Mouse (Mus musculus) kidney, embryonic 16.5 days (tissue): ENCODE results near the gene Eya2. TPM values are rescaled to one million over a fixed set of nuclear protein-coding genes. Genes with fewer than 3 reads are reported as not detected.

Source experiments
- ATAC-seq: fragments of 200-750 bp; cut with Nextera tagmentation; 2 replicates; pipeline ENCODE4 v1.8.0; 2017; ENCODE audit warnings: moderate TSS enrichment; ENCODE audit not compliant: low FRiP score, low TSS enrichment
- H3K27ac ChIP-seq: fragments of 300-500 bp; sonication (generic); 2 replicates; pipeline ENCODE4 v1.5.1; 2014; ENCODE audit warnings: low read length
- H3K27me3 ChIP-seq: fragments of 300-500 bp; sonication (generic); 2 replicates; pipeline ENCODE4 v1.6.1; 2014; ENCODE audit warnings: low read length, control low read depth, mixed read lengths; ENCODE audit not compliant: insufficient read depth
- H3K36me3 ChIP-seq: fragments of 300-500 bp; sonication (generic); 2 replicates; pipeline ENCODE4 v1.6.1; 2014; ENCODE audit warnings: low read length, control low read depth, mixed read lengths; ENCODE audit not compliant: insufficient read depth
- H3K4me1 ChIP-seq: fragments of 300-500 bp; sonication (generic); 2 replicates; pipeline ENCODE4 v1.6.1; 2014; ENCODE audit warnings: low read length, control low read depth, mixed read lengths; ENCODE audit not compliant: insufficient read depth
- H3K4me2 ChIP-seq: fragments of 300-500 bp; sonication (generic); replicated peaks from 2 replicates; pipeline ENCODE4 v1.6.1; 2014; ENCODE audit warnings: low read depth, low read length
- H3K4me3 ChIP-seq: fragments of 300-500 bp; sonication (generic); 2 replicates; pipeline ENCODE4 v1.5.1; 2014; ENCODE audit warnings: mild to moderate bottlenecking, low read length
- H3K9ac ChIP-seq: fragments of 300-500 bp; sonication (generic); replicated peaks from 2 replicates; pipeline ENCODE4 v1.6.1; 2014; ENCODE audit warnings: low read length
- H3K9me3 ChIP-seq: fragments of 300-500 bp; sonication (generic); 2 replicates; pipeline ENCODE4 v1.6.1; 2016; ENCODE audit warnings: low read length, control low read depth
- WGBS: fragments of 180-500 bp; shearing (Covaris S2); extraction: QIAGEN DNeasy Blood & Tissue Kit; methylation state at CpG from one replicate; pipeline ENCODE4 v1.1.7; 2014; 5-methylcytosine and 5-hydroxymethylcytosine counted together
- polyA plus RNA-seq: library from polyadenylated mRNA; unstranded; fragments of >200 nt; fragmentation: Nextera tagmentation; extraction: Ambion mirVana; gene quantifications from 2 replicates; pipeline ENCODE4 v1.2.1, GENCODE M21; 2015

The Eya2 gene
- polyA plus RNA-seq, 1 experiment from 2014 or later: 6.8 TPM

DNA sequence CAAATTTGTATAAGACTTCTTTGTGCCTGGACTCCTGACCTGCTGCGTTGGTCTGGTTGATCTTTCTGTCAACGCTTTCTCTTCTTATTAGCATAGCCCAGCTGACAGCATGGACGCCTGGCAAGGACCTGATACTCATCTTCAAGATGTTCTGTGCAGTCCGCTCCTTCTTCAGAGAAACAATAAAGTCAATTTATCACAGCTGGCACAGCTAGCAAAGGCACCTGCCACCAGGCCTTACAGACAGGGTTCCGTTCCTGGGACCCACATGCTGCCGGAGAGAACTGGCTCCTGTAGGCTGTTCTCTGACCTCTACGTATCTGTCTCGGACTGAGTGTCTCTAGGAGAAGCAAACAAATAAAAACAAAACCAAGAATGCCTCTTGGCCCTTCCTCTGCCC, 11.8 kb upstream of the Eya2 start:
- no peak overlapping the region for H3K4me2 ChIP-seq
- H3K27me3 ChIP-seq: no peaks in the 10 kb centered on the region
- no peak overlapping the region for H3K9ac ChIP-seq
- WGBS: 76% methylated on average over 8 of the region's 8 CpGs
- ATAC-seq: no peak
- no peaks in the 10 kb centered on the region for H3K36me3 ChIP-seq
- no peak overlapping the region for H3K27ac ChIP-seq
- H3K9me3 ChIP-seq: no peaks in the 10 kb centered on the region
- H3K4me1 ChIP-seq: no peaks in the 10 kb centered on the region
- no peak overlapping the region for H3K4me3 ChIP-seq

DNA sequence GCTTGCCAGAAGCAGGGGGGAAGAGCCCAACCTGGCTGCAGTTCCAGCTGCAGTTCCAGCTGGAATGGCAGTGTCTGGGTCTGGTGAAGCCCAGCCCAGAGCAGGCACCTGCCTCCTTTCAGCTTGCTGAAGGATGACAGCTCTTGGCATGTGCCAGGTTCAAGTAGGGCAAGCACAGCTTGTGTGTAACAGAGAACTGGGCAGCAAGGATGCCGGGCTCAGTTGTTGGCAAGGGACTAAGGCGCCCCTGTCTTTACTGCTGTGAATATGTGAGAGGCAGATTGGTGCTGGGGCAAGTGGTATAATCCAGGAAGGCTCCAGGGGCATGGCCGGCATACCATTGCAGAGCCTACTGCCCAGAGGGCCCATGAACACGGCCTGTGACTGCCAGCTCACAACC, 11.3 kb upstream of the Eya2 start:
- Histone ChIP-seq H3K9me3 (no peaks in the 10 kb centered on the region), H3K27me3 (no peaks in the 10 kb centered on the region), H3K36me3 (no peaks in the 10 kb centered on the region), H3K4me1 (no peaks in the 10 kb centered on the region), H3K4me2 (no peak overlapping the region), H3K9ac (no peak overlapping the region), H3K27ac (no peak overlapping the region), H3K4me3 (no peak overlapping the region)
- peak; percentile 15; the same call in 1 of the 2 replicates for ATAC-seq
- WGBS: 78% methylated on average over 4 of the region's 4 CpGs

DNA sequence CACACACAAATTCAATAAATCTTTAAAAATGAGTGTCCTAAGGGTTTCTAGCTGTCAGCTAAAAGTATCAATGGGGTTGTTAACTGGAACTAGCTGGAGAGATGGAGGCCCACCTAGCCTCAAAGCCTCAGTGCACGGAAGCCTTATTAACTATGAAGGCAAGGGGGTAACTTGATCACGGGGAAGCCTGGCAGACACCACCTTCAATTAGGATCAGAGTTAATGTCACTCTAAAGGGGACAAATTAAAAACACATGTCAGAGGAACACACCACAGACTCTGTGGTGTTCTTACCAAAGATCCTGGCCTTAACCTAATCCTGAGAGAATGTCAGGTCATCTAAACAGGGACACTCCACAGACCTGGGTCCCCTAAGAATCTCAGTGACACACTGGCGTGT, 10.3 kb upstream of the Eya2 start:
- H3K9ac ChIP-seq: no peak overlapping the region
- H3K4me2 ChIP-seq: no peak overlapping the region
- H3K4me3 ChIP-seq: no peak overlapping the region
- no peaks in the 10 kb centered on the region for H3K36me3 ChIP-seq
- no peak for ATAC-seq
- no peaks in the 10 kb centered on the region for H3K4me1 ChIP-seq
- WGBS: 76% methylated on average over 3 of the region's 3 CpGs
- no peaks in the 10 kb centered on the region for H3K27me3 ChIP-seq
- no peaks in the 10 kb centered on the region for H3K9me3 ChIP-seq
- H3K27ac ChIP-seq: no peak overlapping the region

DNA sequence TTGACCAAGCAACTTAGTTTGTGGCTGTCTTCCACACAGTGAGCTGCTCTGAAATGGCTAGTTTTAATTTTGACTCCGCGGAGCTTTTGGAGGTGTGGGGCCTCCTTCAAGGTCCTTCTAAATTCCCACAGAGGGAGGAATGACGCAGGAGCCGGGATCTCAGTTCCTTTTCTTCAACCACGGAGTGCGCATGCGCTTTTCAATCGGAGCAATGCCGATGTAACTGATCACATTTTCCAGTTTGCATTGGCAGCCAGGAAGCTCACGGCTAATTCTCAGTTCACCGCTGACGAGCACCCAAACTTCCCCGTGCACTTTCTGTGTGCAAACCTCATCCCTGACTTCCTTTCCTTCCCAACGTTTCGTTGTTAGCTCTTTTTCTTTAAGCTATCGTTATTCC, 4.1 kb upstream of the Eya2 start:
- Histone ChIP-seq H3K4me3 (no peak overlapping the region), H3K27ac (no peak overlapping the region), H3K36me3 (no peaks in the 10 kb centered on the region), H3K9ac (no peak overlapping the region), H3K9me3 (no peaks in the 10 kb centered on the region; the same call in 1 of the 2 replicates), H3K4me2 (no peak overlapping the region), H3K27me3 (peaks cover 19% of the 10 kb centered on the region), H3K4me1 (peaks cover 9% of the 10 kb centered on the region)
- no peak for ATAC-seq
- WGBS: 89% methylated on average over 16 of the region's 16 CpGs

DNA sequence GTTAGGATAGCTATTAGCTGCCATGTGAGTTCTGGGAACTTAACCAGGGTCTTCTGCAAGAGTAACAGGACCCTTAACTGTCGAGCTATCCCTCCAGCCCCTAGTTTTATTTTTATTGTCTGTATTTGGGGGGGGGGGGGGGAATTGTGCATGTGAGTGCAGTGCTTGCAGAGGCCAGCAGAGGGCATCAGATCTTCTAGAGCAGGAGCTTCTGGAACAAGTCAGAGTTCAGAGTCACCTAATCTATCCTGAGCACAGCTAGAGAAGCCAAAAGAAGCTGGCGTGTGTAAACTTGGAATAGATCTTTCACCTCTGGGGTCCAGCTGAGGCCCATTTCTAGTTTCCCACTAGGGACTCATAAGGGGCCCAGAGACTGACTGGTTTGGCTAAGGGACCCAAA, 1.1 kb upstream of the Eya2 start:
- Histone ChIP-seq H3K9ac (no peak overlapping the region), H3K36me3 (no peaks in the 10 kb centered on the region), H3K4me3 (no peak overlapping the region), H3K27ac (no peak overlapping the region), H3K4me1 (peaks cover 29% of the 10 kb centered on the region), H3K4me2 (no peak overlapping the region), H3K9me3 (no peaks in the 10 kb centered on the region; the same call in 1 of the 2 replicates), H3K27me3 (peaks cover 23% of the 10 kb centered on the region)
- 89% methylated on average over 2 of the region's 2 CpGs for WGBS
- no peak for ATAC-seq

DNA sequence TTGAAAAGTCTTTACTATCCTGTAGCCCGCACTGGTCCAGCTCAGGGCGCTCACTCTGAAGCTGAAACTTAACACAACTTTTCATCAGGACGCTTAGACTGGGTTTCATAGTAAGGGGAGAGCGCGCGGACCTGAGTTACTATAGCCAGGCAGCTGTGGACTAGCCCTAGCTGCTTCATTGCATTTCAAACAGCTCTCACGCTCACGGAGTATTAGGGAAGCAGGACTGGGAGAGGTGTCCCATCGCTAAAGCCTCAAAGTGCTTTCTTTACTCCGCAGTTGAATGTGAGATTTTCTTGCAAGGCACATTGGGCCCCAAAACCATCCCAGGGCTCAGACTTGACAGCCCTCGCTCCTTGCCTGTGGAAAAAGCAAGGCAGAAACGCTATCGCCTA, 841 bp downstream of the Eya2 start:
- no peaks in the 10 kb centered on the region; the same call in 1 of the 2 replicates for H3K9me3 ChIP-seq
- peak overlapping the region; percentile 69 for H3K9ac ChIP-seq
- peak overlapping the region; percentile 95 for H3K4me2 ChIP-seq
- ATAC-seq: no peak
- 4% methylated on average over 13 of the region's 13 CpGs for WGBS
- H3K4me3 ChIP-seq: peak overlapping the region; percentile 62
- no peak overlapping the region for H3K27ac ChIP-seq
- peaks cover 41% of the 10 kb centered on the region for H3K4me1 ChIP-seq
- H3K36me3 ChIP-seq: no peaks in the 10 kb centered on the region
- H3K27me3 ChIP-seq: peaks cover 23% of the 10 kb centered on the region

DNA sequence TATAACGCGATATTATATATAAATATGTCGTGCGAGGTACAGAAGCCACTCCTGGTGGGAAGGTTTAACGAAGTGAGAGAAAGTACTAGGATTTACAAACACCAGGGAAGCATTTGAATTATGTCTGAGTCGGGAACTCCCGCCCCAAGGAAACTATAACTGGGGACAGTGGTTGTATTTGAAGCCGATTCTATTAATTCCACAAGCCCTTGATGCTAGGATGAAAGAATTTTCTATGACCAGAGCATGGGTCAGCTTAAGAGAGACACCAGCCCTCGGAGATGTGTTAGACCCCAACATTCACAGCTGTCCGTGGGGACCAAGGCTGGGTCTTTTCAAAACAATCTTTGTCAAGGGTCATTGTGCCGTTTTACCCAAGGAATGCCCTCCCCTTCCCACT, 1.3 kb downstream of the Eya2 start:
- Histone ChIP-seq H3K4me1 (peaks cover 46% of the 10 kb centered on the region), H3K27me3 (peaks cover 23% of the 10 kb centered on the region), H3K9ac (no peak overlapping the region; the same call in 1 of the 2 replicates), H3K4me3 (peak overlapping the region; percentile 62), H3K27ac (no peak overlapping the region), H3K36me3 (no peaks in the 10 kb centered on the region), H3K4me2 (peak overlapping the region; percentile 95), H3K9me3 (no peaks in the 10 kb centered on the region; the same call in 1 of the 2 replicates)
- no peak for ATAC-seq
- WGBS: 10% methylated on average over 11 of the region's 11 CpGs

DNA sequence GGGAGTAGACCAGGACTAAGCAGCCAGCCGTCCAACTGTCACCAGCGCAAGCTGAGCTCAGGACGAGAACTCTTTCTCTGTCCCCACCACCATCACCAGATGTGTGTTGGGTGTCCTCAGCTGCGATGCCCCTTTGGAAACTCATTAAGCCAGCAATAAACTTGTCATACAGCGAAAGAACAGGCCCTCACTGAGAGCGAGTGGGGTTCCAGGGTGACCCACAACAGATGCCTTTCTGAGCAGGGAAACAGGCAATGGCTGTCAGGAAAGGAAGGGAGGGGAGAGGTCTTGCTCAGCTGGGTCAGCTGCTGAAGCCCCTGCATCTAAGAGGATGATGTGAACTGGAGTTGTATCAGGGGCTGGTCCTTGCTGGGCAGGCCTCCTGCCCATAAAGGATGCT, 2.7 kb downstream of the Eya2 start:
- peaks cover 23% of the 10 kb centered on the region for H3K27me3 ChIP-seq
- no peak for ATAC-seq
- no peaks in the 10 kb centered on the region for H3K36me3 ChIP-seq
- peaks cover 60% of the 10 kb centered on the region for H3K4me1 ChIP-seq
- no peaks in the 10 kb centered on the region; the same call in 1 of the 2 replicates for H3K9me3 ChIP-seq
- 35% methylated on average over 6 of the region's 6 CpGs for WGBS
- H3K9ac ChIP-seq: no peak overlapping the region
- H3K4me2 ChIP-seq: no peak overlapping the region
- no peak overlapping the region for H3K4me3 ChIP-seq
- no peak overlapping the region for H3K27ac ChIP-seq

DNA sequence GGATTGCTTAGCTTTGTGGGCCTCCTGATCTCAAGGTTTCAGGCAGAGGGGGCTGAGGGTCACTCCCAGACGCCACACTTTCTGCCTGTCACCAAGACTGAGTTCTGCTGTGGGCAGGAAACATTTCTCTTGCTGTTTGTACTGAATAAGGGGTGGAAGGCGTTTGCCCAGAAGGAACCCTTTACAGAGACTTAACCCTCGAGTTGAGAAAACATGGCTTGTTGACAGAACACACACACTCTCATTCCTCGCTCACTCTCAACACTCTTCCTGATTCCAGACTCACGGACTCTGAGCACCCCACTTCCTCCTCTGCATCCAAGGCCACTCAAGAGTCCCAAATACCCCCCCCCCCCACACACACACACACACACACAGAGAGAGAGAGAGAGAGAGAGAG, 3.3 kb downstream of the Eya2 start:
- no peak for ATAC-seq

DNA sequence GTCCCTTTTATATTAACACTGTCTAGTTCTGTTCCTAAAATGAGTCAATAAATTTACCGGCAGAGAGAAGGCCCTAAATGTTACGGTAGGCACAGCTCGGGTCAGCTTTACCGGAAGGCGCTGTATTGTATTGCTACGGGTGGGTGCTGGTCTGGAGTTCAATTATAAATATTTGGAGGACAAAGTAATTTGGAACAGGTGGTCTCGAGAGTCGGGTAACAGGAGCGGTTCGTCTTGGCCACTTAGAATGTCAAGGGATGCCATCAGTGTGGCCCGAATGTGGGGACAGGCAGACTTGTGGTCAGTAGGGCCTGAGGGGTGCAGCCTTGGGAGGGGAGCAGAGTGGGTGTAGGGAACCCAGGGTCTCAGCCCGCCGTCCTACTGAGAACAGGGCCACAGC, 4.7 kb downstream of the Eya2 start:
- WGBS: 46% methylated on average over 13 of the region's 13 CpGs
- H3K36me3 ChIP-seq: no peaks in the 10 kb centered on the region
- H3K4me3 ChIP-seq: no peak overlapping the region
- H3K4me2 ChIP-seq: no peak overlapping the region
- no peaks in the 10 kb centered on the region for H3K9me3 ChIP-seq
- no peak for ATAC-seq
- H3K27me3 ChIP-seq: peaks cover 16% of the 10 kb centered on the region
- no peak overlapping the region for H3K9ac ChIP-seq
- H3K27ac ChIP-seq: no peak overlapping the region
- H3K4me1 ChIP-seq: peaks cover 64% of the 10 kb centered on the region

More for the DNA sequence above, 3.3 kb downstream of the Eya2 start:
- Histone ChIP-seq H3K9me3 (no peaks in the 10 kb centered on the region; the same call in 1 of the 2 replicates), H3K4me1 (peaks cover 62% of the 10 kb centered on the region), H3K4me2 (no peak overlapping the region), H3K27me3 (peaks cover 23% of the 10 kb centered on the region), H3K4me3 (no peak overlapping the region), H3K36me3 (no peaks in the 10 kb centered on the region), H3K27ac (no peak overlapping the region), H3K9ac (no peak overlapping the region)
- 19% methylated on average over 5 of the region's 5 CpGs for WGBS
